Mouse (Mus musculus): ENCODE data around the gene Cog5.
A peak's percentile ranks its signal among the peaks of the same experiment; 100 is the strongest.

Cog5 gene

GRCm38 (mm10) chr12:31823671-31824070, 169.0 kb downstream of the Cog5 start:
- DNase-seq (ENCODE audit: low read depth, low spot score), result no peak

DNA sequence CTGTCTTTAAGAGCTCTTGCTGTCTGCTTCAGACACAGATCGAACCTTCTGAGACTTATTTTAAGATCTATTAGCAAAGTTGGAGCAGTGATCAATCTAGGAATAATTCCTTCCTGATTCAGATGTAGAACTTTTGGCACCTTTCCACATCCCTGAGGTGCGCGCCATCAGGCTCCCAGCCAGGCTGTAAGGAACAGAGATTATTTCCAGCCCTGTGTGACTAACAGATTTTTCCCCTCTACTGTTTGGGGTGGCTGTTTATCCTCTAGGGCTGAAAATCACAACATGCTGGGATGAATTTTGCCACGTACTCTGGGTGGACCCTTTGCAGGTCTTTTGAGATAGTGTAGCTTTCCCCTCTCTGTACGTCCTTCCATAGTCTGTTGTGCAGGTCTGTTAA, 170.2 kb downstream of the Cog5 start:
- no peak for DNase-seq (ENCODE audit: low read depth, low spot score)

GRCm38 (mm10) chr12:31825821-31826220, 171.2 kb downstream of the Cog5 start:
- DNase-seq (ENCODE audit: low read depth, low spot score), result no peak

- DNase-seq (ENCODE audit: low read depth, low spot score), result no peak
These were observed 171.8 kb downstream of the Cog5 start for GRCm38 (mm10) chr12:31826476-31826875.

DNA sequence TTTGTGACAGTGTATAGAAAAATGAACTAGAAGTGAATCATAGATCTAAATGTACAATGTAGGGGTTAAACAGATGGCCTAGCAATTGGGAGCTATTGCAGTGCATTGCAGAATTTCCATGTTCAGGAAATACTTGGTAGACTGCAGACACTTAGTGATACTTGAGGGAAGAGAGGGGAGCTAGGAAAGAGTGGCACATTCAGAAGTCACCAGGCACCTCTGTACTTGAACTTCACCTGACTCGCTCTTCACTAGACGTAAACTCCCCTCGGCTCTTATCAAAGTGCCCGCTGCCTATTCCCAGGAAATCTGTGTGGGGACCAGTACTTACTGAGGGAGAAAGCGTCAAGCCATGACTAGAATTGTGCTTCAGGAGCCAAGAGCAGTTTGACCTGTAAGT, 180.8 kb downstream of the Cog5 start:
- no peak for DNase-seq (ENCODE audit: low read depth, low spot score)

DNA sequence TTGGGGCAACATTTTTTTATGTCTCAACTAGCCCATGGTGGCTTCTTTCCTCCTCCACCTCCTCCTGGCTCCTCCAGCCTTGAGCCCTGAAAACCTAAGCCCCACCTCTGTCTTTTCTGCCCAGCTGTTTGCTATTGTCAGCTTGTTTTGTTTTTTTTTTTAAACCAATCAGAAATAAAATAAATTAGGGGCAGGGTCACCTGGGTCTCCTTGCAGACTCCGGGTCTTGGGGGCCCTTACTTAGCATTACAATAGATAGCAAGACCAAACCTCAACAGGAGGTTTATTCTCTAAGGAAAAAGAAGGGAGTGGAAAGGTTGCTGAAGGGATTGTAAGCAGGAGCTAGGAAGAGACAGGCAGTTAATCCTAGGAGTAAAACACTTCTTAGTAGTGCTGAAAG, 181.5 kb downstream of the Cog5 start:
- DNase-seq (ENCODE audit: low read depth, low spot score), result no peak

GRCm38 (mm10) chr12:31838521-31838920, 183.9 kb downstream of the Cog5 start:
- no peak for DNase-seq (ENCODE audit: low read depth, low spot score)

- no peak for DNase-seq (ENCODE audit: low read depth, low spot score)
These were observed 184.6 kb downstream of the Cog5 start for GRCm38 (mm10) chr12:31839249-31839648.

DNA sequence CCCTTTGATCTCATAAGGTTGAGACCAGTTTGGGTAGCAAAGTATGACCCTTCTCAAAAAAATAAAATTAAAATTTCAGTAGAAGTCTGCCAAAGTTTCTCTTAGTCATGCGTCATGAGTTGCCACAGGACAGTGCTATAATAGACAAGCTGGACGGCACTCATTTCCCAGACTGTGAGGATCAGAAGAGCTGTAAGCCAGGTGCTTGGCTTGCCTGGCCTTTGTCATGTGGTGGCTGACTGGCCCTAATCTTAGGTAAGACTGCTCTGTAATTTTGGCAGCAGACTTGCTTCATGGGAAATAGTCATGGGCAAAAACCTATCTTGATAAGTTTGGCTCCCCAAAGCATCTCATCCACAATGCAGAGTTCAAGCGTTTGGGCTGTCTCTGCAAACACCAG, 191.4 kb downstream of the Cog5 start:
- DNase-seq (ENCODE audit: low read depth, low spot score), result no peak

DNA sequence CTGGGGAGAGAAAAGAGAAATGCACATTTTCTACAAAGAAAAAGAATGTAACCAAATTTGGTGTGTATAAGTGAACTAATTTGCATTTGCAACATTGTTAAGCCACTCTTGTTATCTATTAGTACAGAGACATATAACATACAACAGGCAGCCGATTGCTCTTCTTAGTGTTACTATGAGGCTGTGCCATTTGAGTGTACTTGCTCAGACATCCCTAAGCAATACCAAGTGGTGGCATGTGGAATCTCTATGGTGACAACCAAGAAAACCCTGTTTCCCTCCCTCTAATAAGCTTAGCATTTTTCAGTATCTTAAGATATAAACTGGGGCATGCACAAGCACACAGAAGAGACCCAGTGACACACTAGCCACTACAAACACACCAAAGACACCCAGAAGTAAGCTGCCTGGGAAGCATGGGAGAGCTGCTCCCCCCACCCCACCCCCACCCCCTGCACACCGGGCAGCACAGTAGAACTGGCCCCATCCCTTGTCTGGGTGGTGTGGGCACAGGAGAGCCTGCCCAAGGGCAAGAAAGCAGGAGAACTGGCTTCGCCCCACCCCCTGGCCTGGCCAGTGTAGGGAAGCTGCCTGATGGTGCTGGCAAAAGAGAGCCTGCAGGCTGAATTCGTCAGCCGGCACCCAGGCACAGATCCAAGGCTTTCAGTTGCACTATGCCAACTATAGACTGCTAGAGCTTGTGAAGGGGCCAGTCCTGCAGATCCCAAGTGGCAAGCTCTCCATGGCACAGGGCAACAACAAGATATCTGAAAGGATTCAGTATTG, 194.2 kb downstream of the Cog5 start:
- DNase-seq (ENCODE audit: low read depth, low spot score), result no peak

- DNase-seq (ENCODE audit: low read depth, low spot score), result peak; percentile 21
These were observed 194.9 kb downstream of the Cog5 start for GRCm38 (mm10) chr12:31849601-31850000.

DNA sequence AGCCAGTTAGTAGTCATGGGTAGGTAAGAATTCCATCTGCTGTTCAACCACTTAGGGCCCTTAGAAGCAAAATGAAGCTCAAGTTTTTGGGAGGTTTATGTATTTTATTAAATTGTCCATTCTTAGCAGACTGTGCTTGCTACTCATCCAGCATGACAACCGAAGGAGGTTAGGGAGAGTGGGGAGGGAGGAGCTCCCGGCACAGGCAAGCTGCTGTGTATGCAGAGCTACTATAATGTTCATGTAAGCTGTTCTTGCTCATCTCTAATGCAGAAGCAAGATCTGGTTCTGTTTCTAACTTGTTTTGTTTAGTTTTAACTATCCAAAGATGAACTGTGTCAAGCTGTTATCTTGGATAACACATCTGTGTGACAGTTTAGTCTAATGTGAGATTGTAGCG, 199.4 kb downstream of the Cog5 start:
- DNase-seq (ENCODE audit: low read depth, low spot score), result no peak

DNA sequence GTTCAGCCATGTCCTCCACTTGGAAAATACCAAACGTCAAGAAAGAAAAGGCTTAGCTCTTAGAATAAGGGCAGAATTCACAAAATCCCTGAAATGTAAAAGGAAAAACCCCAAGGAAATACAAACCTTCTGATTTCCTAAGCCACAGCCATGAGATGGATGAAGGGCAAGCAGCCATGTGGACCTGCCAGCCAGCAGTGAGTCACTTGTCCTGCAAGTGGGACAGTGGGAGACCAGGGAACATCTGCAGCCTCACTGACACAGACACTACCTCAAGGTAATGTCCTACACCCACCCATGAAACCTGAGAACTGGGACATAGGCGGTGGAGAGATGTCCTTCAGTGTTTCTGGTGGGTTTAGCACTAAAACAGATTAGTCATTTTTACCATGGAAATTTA, 200.1 kb downstream of the Cog5 start:
- DNase-seq (ENCODE audit: low read depth, low spot score), result no peak

DNA sequence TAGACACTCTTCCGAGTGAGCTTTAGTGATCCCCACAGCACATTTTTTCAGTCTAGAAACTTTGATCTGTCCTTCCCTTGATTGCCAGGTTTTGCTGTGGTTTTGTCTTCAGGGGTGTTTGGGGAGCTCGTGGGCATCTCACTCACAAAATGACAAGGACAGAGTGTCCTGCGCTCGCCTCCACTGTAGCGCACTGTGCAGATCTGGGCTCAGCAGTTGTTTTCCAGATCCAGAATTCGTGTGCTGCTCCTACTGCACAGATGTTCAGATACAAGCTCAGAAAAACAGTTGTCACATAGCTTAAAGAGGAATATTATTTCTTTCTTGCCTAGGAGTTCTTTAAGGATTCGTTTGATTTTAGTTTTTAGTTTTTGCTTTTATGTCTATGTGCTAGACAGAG, 203.1 kb downstream of the Cog5 start:
- no peak for DNase-seq (ENCODE audit: low read depth, low spot score)

GRCm38 (mm10) chr12:31862668-31863538, 208.2 kb downstream of the Cog5 start:
- DNase-seq (ENCODE audit: low read depth, low spot score), result peak; percentile 8

DNA sequence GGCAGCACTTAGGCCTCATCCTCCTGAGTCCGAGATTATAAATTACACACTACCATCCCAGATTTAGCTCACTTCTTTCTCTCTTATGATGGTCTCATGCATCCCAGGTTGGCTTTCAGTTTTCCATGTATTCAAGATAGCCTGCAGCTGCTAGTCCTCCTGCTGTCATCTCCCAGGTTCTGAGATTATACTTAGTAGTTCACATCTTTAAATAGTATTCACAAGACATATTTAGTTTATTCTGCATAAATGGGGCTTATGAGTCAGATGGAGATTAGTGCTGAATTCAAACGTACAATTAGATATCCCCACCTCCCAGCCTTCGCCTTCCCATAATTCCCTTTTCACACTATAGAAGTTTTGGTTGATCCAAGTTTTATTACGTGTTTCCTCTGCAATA, 222.1 kb downstream of the Cog5 start:
- DNase-seq (ENCODE audit: low read depth, low spot score), result no peak

- no peak for DNase-seq (ENCODE audit: low read depth, low spot score)
These were observed 228.1 kb downstream of the Cog5 start for GRCm38 (mm10) chr12:31882736-31883135.

DNA sequence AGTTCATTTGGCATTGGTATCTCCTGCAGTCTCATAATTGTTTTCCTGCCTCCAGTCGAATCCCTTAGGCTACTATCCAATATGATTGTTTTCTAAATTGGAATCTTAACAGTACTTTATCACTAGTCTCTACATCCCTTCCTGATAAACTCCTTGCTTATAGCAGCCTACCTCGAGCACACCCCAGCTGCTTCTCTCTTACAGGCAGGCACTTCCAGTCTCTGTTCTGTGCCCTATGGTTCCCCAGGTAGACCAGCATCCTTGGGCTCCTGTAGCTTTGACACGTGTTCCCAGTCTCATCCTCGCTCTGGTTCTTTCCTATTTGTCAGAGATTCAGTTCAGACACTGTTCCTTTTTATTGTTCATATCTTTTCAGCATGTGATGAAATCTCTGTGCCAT, 229.7 kb downstream of the Cog5 start:
- no peak for DNase-seq (ENCODE audit: low read depth, low spot score)

- no peak for DNase-seq (ENCODE audit: low read depth, low spot score)
These were observed 230.4 kb downstream of the Cog5 start for GRCm38 (mm10) chr12:31885084-31885483.

GRCm38 (mm10) chr12:31885844-31886606, 231.4 kb downstream of the Cog5 start:
- no peak for DNase-seq (ENCODE audit: low read depth, low spot score)

DNA sequence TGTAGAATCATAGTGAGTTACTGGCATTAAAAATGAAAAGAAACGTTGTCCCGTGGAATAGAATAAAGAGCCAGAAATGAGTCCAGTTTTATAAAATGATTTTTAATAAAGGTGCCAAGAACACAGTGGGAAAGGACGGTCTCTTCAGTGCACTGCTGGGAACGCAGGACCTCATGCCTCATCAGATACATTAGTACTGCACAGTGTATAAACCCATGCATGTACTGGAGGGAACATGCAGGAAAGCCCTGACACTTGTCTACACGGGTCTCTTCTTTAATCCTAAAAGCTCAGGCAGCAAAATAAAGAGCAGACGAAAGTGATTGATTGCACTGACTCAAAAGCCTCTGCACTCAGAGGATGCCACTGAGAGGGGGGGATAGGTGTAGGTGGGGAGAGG, 236.0 kb downstream of the Cog5 start:
- DNase-seq (ENCODE audit: low read depth, low spot score), result no peak

DNA sequence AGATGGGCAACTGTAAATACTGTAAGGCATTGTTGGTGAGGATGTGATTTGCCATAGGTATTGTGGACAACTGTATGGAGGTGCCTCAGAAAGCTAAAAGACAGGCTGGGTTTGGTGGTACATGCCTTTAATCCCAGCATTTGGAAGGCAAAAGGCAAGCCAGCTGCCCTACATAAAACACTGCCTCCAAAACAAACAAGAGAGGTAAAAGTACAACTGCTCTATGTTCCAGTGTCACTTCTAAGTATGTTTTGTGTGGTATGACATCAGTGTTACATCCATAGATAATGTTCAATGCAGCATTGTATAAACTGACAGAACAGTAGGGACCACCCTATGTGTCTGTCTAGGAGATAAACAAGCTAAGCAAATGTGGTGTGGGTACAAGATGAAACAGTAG, 237.4 kb downstream of the Cog5 start:
- DNase-seq (ENCODE audit: low read depth, low spot score), result no peak

Data from c-Kit-negative CD71-positive TER-119-positive erythroid progenitor cells, embryonic 14.5 days (primary cell).